In genomic region chr5:72183929-72184328, GRCm38 (mm10) we compare ENCODE assay signal across 8 mouse cellular contexts. TPM values are rescaled to one million over a fixed set of nuclear protein-coding genes. Genes with fewer than 3 reads are reported as not detected.
DNase-seq lines count a peak whose midpoint lies in the region; ATAC-seq and TF ChIP-seq lines count a peak whose summit lies in the region.

No protein-coding gene starts in this region.

- H3K36me3 ChIP-seq in heart, embryonic 12.5 days = no peaks in the 10 kb centered on the region
- H3K36me3 ChIP-seq in liver, embryonic 16.5 days (ENCODE audit: control insufficient read depth, insufficient read depth) = no peaks in the 10 kb centered on the region
- H3K36me3 ChIP-seq in spleen, adult 2 months (ENCODE audit: control insufficient read depth, insufficient read depth, low read length) = no peaks in the 10 kb centered on the region

- no peak for ATAC-seq in heart, embryonic 12.5 days (ENCODE audit: insufficient number of reproducible peaks, low FRiP score)
- ATAC-seq in liver, embryonic 16.5 days (ENCODE audit: low read depth) = peak; percentile 78

- no peak; the same call in 1 of the 2 replicates for TF ChIP-seq POLR2A in spleen, adult 2 months (IDR thresholded peaks at IDR 0.05; ENCODE audit: low read depth, low read length)

- 81% methylated on average over 6 of the region's 6 CpGs for WGBS in heart, embryonic 12.5 days
- WGBS in liver, embryonic 16.5 days (ENCODE audit: insufficient replicate concordance) = 22% methylated on average over 6 of the region's 6 CpGs
- WGBS in spleen, adult 2 months = 6% methylated on average over 6 of the region's 6 CpGs

- no peaks in the 10 kb centered on the region for H3K27me3 ChIP-seq in heart, embryonic 12.5 days (replicated peaks)
- H3K27me3 ChIP-seq in liver, embryonic 16.5 days (ENCODE audit: control insufficient read depth, insufficient read depth, low read depth, low read length) = no peaks in the 10 kb centered on the region
- H3K27me3 ChIP-seq in spleen, adult 2 months (ENCODE audit: control insufficient read depth, insufficient read depth, low read length) = no peaks in the 10 kb centered on the region

- peak; percentile 44 to 52 for DNase-seq in heart, adult 9 months (ENCODE audit: low spot score in 2 of 2)
- DNase-seq in spleen, adult 2 months (ENCODE audit: low read depth in 1 of 2, low spot score in 2 of 2) = peak; percentile 69 to 81
- DNase-seq in left cerebral cortex, postnatal 10 days (ENCODE audit: extremely low spot score in 1 of 2, low spot score in 2 of 2) = no peak
- DNase-seq in layer of hippocampus, adult 9-10 months (ENCODE audit: low spot score) = no peak
- no peak for DNase-seq in thymus, postnatal 25 days

- no peak overlapping the region for H3K4me2 ChIP-seq in heart, embryonic 12.5 days
- peak overlapping the region; percentile 80 for H3K4me2 ChIP-seq in liver, embryonic 16.5 days (ENCODE audit: low read depth, low read length)

- H3K27ac ChIP-seq in heart, embryonic 12.5 days (ENCODE audit: poor library complexity, severe bottlenecking) = no peak overlapping the region
- H3K27ac ChIP-seq in brown adipose tissue, adult 24 weeks (replicated peaks; ENCODE audit: low read depth, low read length) = peak overlapping the region; percentile 39; the same call in 1 of the 2 replicates
- H3K27ac ChIP-seq in liver, embryonic 16.5 days (ENCODE audit: low read length) = peak overlapping the region; percentile 87
- peak overlapping the region; percentile 93 for H3K27ac ChIP-seq in spleen, adult 2 months (ENCODE audit: insufficient read depth, low read length)

- 0 out of 2 replicates have a peak, but pooled peaks cover 4% of the 10 kb centered on the region for H3K4me1 ChIP-seq in heart, embryonic 12.5 days (replicated peaks)
- peaks cover 6% of the 10 kb centered on the region; the same call in 1 of the 2 replicates for H3K4me1 ChIP-seq in brown adipose tissue, adult 24 weeks (ENCODE audit: control insufficient read depth, insufficient read depth, insufficient read length, low read length)
- peaks cover 49% of the 10 kb centered on the region for H3K4me1 ChIP-seq in liver, embryonic 16.5 days (ENCODE audit: control insufficient read depth, low read depth, low read length)
- H3K4me1 ChIP-seq in spleen, adult 2 months (ENCODE audit: control insufficient read depth, insufficient read depth, insufficient read length) = peaks cover 22% of the 10 kb centered on the region; the same call in 1 of the 2 replicates

- intact Hi-C loops in left cerebral cortex, postnatal 10 days (cut with DNase I) = no loop called here

- no peaks in the 10 kb centered on the region for H3K9me3 ChIP-seq in heart, embryonic 12.5 days (replicated peaks)
- H3K9me3 ChIP-seq in liver, embryonic 16.5 days (replicated peaks; ENCODE audit: control insufficient read depth, low read length) = no peaks in the 10 kb centered on the region

- no peak overlapping the region for H3K9ac ChIP-seq in heart, embryonic 12.5 days
- 0 out of 2 replicates have a peak overlapping the region, but pooled peaks have one; percentile 11 for H3K9ac ChIP-seq in liver, embryonic 16.5 days (ENCODE audit: low read depth, low read length)

- TF ChIP-seq CTCF in spleen, adult 2 months (IDR thresholded peaks at IDR 0.05; ENCODE audit: extremely low read depth, insufficient read depth, insufficient read length, insufficient replicate concordance) = no peak

- H3K4me3 ChIP-seq in heart, embryonic 12.5 days = no peak overlapping the region
- no peak overlapping the region for H3K4me3 ChIP-seq in brown adipose tissue, adult 24 weeks (ENCODE audit: insufficient read depth, low read depth, low read length)
- peak overlapping the region; percentile 48 for H3K4me3 ChIP-seq in liver, embryonic 16.5 days (ENCODE audit: low read depth, low read length)
- no peak overlapping the region for H3K4me3 ChIP-seq in spleen, adult 2 months (ENCODE audit: extremely low read depth, insufficient read depth, insufficient read length)

RNA-seq across cellular contexts. Expression of gene Commd8, which starts 15.9 kb away (rescaled TPM):
- polyA plus RNA-seq in heart, embryonic 12.5 days (2016; fragmentation: Nextera tagmentation; extraction: Ambion mirVana) = 124 and 127 TPM in 2 replicates
- 50.7 and 88.5 TPM in 2 replicates for polyA plus RNA-seq in brown adipose tissue, adult 24 weeks (2012; ENCODE audit: insufficient read depth, insufficient read length, missing spikeins)
- polyA plus RNA-seq in liver, embryonic 16.5 days (2015; fragmentation: Nextera tagmentation; extraction: Ambion mirVana) = 47.6 and 58.8 TPM in 2 replicates
- 4.4 and 5.2 TPM in 2 replicates for polyA plus RNA-seq in spleen, adult 2 months (2012; rRNA removed)
- total RNA-seq in left cerebral cortex, postnatal 10 days (2021) = 10 to 100 TPM; 80.2 to 83.3 TPM

Comparison
In these comparisons a context has a peak if more than half of its experiments do, and no peak if none do; other contexts are left out.
1. DNase-seq: peak in heart, adult 9 months (2 of 2) and spleen, adult 2 months (2 of 2); none in left cerebral cortex, postnatal 10 days (0 of 2), layer of hippocampus, adult 9-10 months (single experiment) and thymus, postnatal 25 days (single experiment).